Mouse (Mus musculus) neural tube, embryonic 14.5 days (tissue): ENCODE measurements around the gene Tmem25. TPM values are rescaled to one million over a fixed set of nuclear protein-coding genes. Genes with fewer than 3 reads are reported as not detected.

Source experiments
- ATAC-seq: fragments of 200-750 bp; cut with Nextera tagmentation; 2 replicates; pipeline ENCODE4 v1.8.0; 2017; ENCODE audit warnings: low read depth, mild to moderate bottlenecking, moderate TSS enrichment, moderate library complexity
- H3K27ac ChIP-seq: fragments of 300-500 bp; sonication (generic); 2 replicates; pipeline ENCODE4 v1.5.1; 2014; ENCODE audit warnings: low read depth, mild to moderate bottlenecking, control low read depth, low read length, moderate library complexity, mixed read lengths
- H3K27me3 ChIP-seq: fragments of 300-500 bp; sonication (generic); 2 replicates; pipeline ENCODE4 v1.6.1; 2014; ENCODE audit warnings: low read length; ENCODE audit not compliant: control insufficient read depth, insufficient read depth
- H3K36me3 ChIP-seq: fragments of 300-500 bp; sonication (generic); 2 replicates; pipeline ENCODE4 v1.6.1; 2014; ENCODE audit warnings: low read length, mixed read lengths; ENCODE audit not compliant: control insufficient read depth, insufficient read depth
- H3K4me1 ChIP-seq: fragments of 300-500 bp; sonication (generic); 2 replicates; pipeline ENCODE4 v1.6.1; 2014; ENCODE audit warnings: low read length; ENCODE audit not compliant: control insufficient read depth, insufficient read depth
- H3K4me2 ChIP-seq: fragments of 300-500 bp; sonication (generic); 2 replicates; pipeline ENCODE4 v1.6.1; 2014; ENCODE audit warnings: mild to moderate bottlenecking, low read depth, low read length, control low read depth
- H3K4me3 ChIP-seq: fragments of 300-500 bp; sonication (generic); 2 replicates; pipeline ENCODE4 v1.5.1; 2014; ENCODE audit warnings: low read depth, low read length, control low read depth, mixed read lengths
- H3K9ac ChIP-seq: fragments of 300-500 bp; sonication (generic); replicated peaks from 2 replicates; pipeline ENCODE4 v1.6.1; 2014; ENCODE audit warnings: low read depth, mild to moderate bottlenecking, control low read depth, low read length, mixed read lengths
- H3K9me3 ChIP-seq: fragments of 300-500 bp; sonication (generic); 2 replicates; pipeline ENCODE4 v1.6.1; 2016; ENCODE audit warnings: low read length; ENCODE audit not compliant: control insufficient read depth
- WGBS: fragments of 180-500 bp; shearing (Covaris S2); extraction: QIAGEN DNeasy Blood & Tissue Kit; methylation state at CpG from one replicate; pipeline ENCODE4 v1.1.7; 2014; 5-methylcytosine and 5-hydroxymethylcytosine counted together
- polyA plus RNA-seq: library from polyadenylated mRNA; unstranded; fragments of >200 nt; fragmentation: Nextera tagmentation; extraction: Ambion mirVana; gene quantifications from 2 replicates; pipeline ENCODE4 v1.2.1, GENCODE M21; 2014

Gene Tmem25
- polyA plus RNA-seq, 1 experiment from 2014 or later, result 21.1 TPM

DNA sequence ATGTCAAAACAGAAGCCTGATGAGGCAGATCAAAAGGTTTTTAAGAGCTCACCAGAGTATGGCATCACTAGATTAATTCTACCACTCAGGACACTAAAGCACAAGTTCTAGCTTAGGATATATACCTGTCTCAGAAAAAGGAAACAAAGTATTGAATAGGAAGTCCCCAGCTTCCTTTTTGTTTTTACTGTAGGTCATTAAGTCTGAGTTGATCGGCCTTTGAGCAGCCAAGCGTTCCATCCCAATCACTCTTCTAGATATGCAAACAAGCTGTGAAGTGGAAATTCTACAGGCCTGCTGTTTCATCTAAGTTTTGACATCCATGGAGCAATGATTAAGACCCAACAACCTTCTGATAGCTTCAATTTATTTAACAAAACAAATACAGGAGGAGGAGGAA, 38.2 kb downstream of the Tmem25 start:
- Histone ChIP-seq H3K27me3 (no peaks in the 10 kb centered on the region), H3K9ac (no peak overlapping the region), H3K36me3 (peaks cover 12% of the 10 kb centered on the region), H3K27ac (no peak overlapping the region), H3K4me2 (no peak overlapping the region), H3K4me1 (peaks cover 8% of the 10 kb centered on the region; the same call in 1 of the 2 replicates), H3K9me3 (no peaks in the 10 kb centered on the region), H3K4me3 (no peak overlapping the region)
- no peak for ATAC-seq
- WGBS, result 82% methylated on average over 2 of the region's 2 CpGs

DNA sequence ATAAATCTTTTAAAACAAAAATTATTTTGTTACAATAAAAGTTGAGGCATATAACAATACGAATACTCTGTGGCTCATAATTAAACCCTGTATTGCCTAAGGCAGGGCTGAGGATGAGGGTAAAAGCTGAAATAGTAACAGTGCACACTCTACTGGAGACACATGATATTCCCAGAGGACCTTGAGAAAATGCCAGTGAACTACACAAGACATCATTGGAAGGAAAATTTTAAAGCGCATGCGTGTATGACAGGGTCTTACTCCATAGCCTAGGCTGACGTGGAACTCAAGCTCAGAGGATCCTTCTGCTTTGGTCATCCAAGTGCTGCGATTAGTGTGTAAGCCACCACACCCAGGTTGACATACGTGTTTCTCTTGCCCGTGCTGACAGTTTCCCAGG, 50.6 kb downstream of the Tmem25 start:
- H3K27ac ChIP-seq, result no peak overlapping the region
- H3K4me1 ChIP-seq, result no peaks in the 10 kb centered on the region
- ATAC-seq, result no peak
- no peaks in the 10 kb centered on the region for H3K27me3 ChIP-seq
- H3K36me3 ChIP-seq, result peaks cover 53% of the 10 kb centered on the region
- 92% methylated on average over 7 of the region's 7 CpGs for WGBS
- H3K4me2 ChIP-seq, result no peak overlapping the region
- H3K4me3 ChIP-seq, result no peak overlapping the region
- H3K9me3 ChIP-seq, result no peaks in the 10 kb centered on the region
- no peak overlapping the region for H3K9ac ChIP-seq

- H3K9ac ChIP-seq, result no peak overlapping the region
- H3K27ac ChIP-seq, result no peak overlapping the region
- no peak overlapping the region for H3K4me2 ChIP-seq
- no peak for ATAC-seq
- no peak overlapping the region for H3K4me3 ChIP-seq
- no peaks in the 10 kb centered on the region for H3K27me3 ChIP-seq
- no peaks in the 10 kb centered on the region for H3K4me1 ChIP-seq
- WGBS, result 96% methylated on average over 3 of the region's 3 CpGs
- no peaks in the 10 kb centered on the region for H3K9me3 ChIP-seq
- peaks cover 58% of the 10 kb centered on the region for H3K36me3 ChIP-seq
These were observed 51.8 kb downstream of the Tmem25 start for GRCm38 (mm10) chr9:44747341-44747740.

GRCm38 (mm10) chr9:44746666-44747065, 52.4 kb downstream of the Tmem25 start:
- no peaks in the 10 kb centered on the region for H3K27me3 ChIP-seq
- H3K9ac ChIP-seq, result no peak overlapping the region
- H3K4me2 ChIP-seq, result no peak overlapping the region
- peaks cover 56% of the 10 kb centered on the region for H3K36me3 ChIP-seq
- H3K4me3 ChIP-seq, result no peak overlapping the region
- ATAC-seq, result no peak
- H3K4me1 ChIP-seq, result no peaks in the 10 kb centered on the region
- WGBS, result 88% methylated on average over 3 of the region's 3 CpGs
- no peak overlapping the region for H3K27ac ChIP-seq
- no peaks in the 10 kb centered on the region for H3K9me3 ChIP-seq

GRCm38 (mm10) chr9:44745371-44745770, 53.7 kb downstream of the Tmem25 start:
- ATAC-seq, result no peak
- WGBS, result 93% methylated on average over 7 of the region's 7 CpGs
- Histone ChIP-seq H3K9me3 (no peaks in the 10 kb centered on the region), H3K4me1 (no peaks in the 10 kb centered on the region), H3K4me2 (no peak overlapping the region), H3K27me3 (no peaks in the 10 kb centered on the region), H3K36me3 (peaks cover 49% of the 10 kb centered on the region), H3K4me3 (no peak overlapping the region), H3K27ac (no peak overlapping the region), H3K9ac (no peak overlapping the region)

Other genes with a start within 250 kb of the Tmem25 start
- not detected in 2 replicates for gene Cxcr5, start 237.4 kb downstream of the Tmem25 start, polyA plus RNA-seq
- gene Ddx6, start 194.4 kb downstream of the Tmem25 start, polyA plus RNA-seq, result 20.2 and 33.8 TPM in 2 replicates
- not detected in 2 replicates for gene Treh, start 126.1 kb downstream of the Tmem25 start, polyA plus RNA-seq
- 38.8 and 45.5 TPM in 2 replicates for gene Phldb1, start 64.1 kb downstream of the Tmem25 start, polyA plus RNA-seq
- gene Arcn1, start 31.5 kb downstream of the Tmem25 start, polyA plus RNA-seq, result 153 and 177 TPM in 2 replicates
- 160 and 170 TPM in 2 replicates for gene Ift46, start 31.4 kb downstream of the Tmem25 start, polyA plus RNA-seq
- gene Ttc36, start 3.8 kb upstream of the Tmem25 start, polyA plus RNA-seq, result 1.1 TPM in 1 of 2 replicates, not detected in the other
- gene Kmt2a, start 82.0 kb upstream of the Tmem25 start, polyA plus RNA-seq, result 16.5 and 23.1 TPM in 2 replicates
- gene Atp5l, start 121.4 kb upstream of the Tmem25 start, polyA plus RNA-seq, result 756 and 860 TPM in 2 replicates
- 48.3 and 52.8 TPM in 2 replicates for gene Ube4a, start 166.3 kb upstream of the Tmem25 start, polyA plus RNA-seq
- 0.22 TPM in 1 of 2 replicates, not detected in the other for gene Cd3g, start 181.1 kb upstream of the Tmem25 start, polyA plus RNA-seq
- not detected in 2 replicates for gene Cd3d, start 182.5 kb upstream of the Tmem25 start, polyA plus RNA-seq
- 0.31 TPM in 1 of 2 replicates, not detected in the other for gene Cd3e, start 210.3 kb upstream of the Tmem25 start, polyA plus RNA-seq
- 0.99 TPM in 1 of 2 replicates, not detected in the other for gene Mpzl2, start 240.5 kb upstream of the Tmem25 start, polyA plus RNA-seq